Mouse (Mus musculus) brain, embryonic 14.5 days (tissue): ENCODE data around the gene Mertk.

Experiments used
- CTCF ChIP-seq: fragments of 200-500 bp; IDR thresholded peaks from 2 replicates; pipeline ENCODE4 v1.5.1; 2012; ENCODE audit warnings: inconsistent platforms, mild to moderate bottlenecking, moderate library complexity, borderline replicate concordance; ENCODE audit not compliant: insufficient read depth, insufficient read length; ENCODE audit errors: extremely low read depth
- POLR2A ChIP-seq: fragments of 200-500 bp; IDR thresholded peaks from 2 replicates; pipeline ENCODE4 v1.6.1; 2012; ENCODE audit warnings: mild to moderate bottlenecking, inconsistent platforms, borderline replicate concordance; ENCODE audit not compliant: poor library complexity, insufficient read depth, insufficient read length, severe bottlenecking; ENCODE audit errors: extremely low read depth

DNA sequence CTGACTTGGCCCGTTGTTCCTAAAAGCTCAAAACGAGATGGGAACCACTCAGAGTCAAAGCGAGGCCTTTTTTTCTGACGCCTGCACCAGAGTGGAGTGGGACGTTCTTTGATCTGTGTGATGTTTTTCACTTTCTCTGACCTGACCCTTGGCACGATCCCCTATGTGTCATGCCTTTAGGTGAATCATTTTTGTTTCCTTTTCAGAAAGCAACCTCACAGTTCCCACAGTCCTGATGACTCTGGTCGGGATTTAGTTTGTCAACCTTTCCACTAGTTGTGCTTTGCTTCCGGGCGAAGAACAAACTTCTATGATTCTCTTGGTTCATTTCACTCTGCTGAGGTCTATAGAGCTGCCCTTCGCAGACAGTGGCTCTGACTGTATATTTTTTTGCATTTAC is 32.8 kb downstream of the Mertk start:
- TF ChIP-seq POLR2A (no peak), CTCF (no peak)
